Mouse (Mus musculus) adrenal gland, postnatal 4 days (tissue): Measurements from ENCODE around the gene Mrps33. TPM values are rescaled to one million over a fixed set of nuclear protein-coding genes. Genes with fewer than 3 reads are reported as not detected.

Experiments
- DNase-seq, 2 experiments: peaks; one replicate each; pipeline ENCODE4 v3.0.0; 2021 to 2022; ENCODE audit warnings: low spot score in 2 of 2, mixed read lengths in 2 of 2
- long read RNA-seq, 2 experiments: library from polyadenylated mRNA; stranded (forward); transcript quantifications; one replicate each; pipeline ENCODE4 v2.0.0; 2021
- total RNA-seq, 2 experiments: library from RNA; stranded (reverse); gene quantifications; 2 replicates each; pipeline ENCODE4 v1.2.3; 2021

The Mrps33 gene
- total RNA-seq = 10 to 100 TPM; 79.3 to 84.0 TPM
- long read RNA-seq, experiment 1, transcript Mrps33-201 (3 exons, 1,107 nt) = major isoform, 140 of 152 reads
- long read RNA-seq, experiment 1, transcript Mrps33-202 (3 exons, 500 nt) = minor isoform, 7 of 152 reads
- long read RNA-seq, experiment 1, partial matches to known transcripts = 2 of 152 reads
- long read RNA-seq, experiment 1, other reads (novel, unspliced or antisense) = 3 of 152 reads
- long read RNA-seq, experiment 2, transcript Mrps33-201 (3 exons, 1,107 nt) = major isoform, 105 of 119 reads
- long read RNA-seq, experiment 2, partial matches to known transcripts = 5 of 119 reads
- long read RNA-seq, experiment 2, other reads (novel, unspliced or antisense) = 5 of 119 reads

- peak; percentile 97 to 98 for DNase-seq
Observed at GRCm38 (mm10) chr6:39810612-39811116, at the start of gene Mrps33. Mrps33 (minus strand) TSS chr6:39810988.

GRCm38 (mm10) chr6:39849667-39850066, 38.9 kb upstream of the Mrps33 start:
- DNase-seq = no peak

- no peak for DNase-seq
Observed at GRCm38 (mm10) chr6:39848766-39849165, 38.0 kb upstream of the Mrps33 start.

GRCm38 (mm10) chr6:39847538-39847937, 36.8 kb upstream of the Mrps33 start:
- DNase-seq = no peak

GRCm38 (mm10) chr6:39843698-39844342, 33.0 kb upstream of the Mrps33 start:
- DNase-seq = no peak

- no peak for DNase-seq
Observed at GRCm38 (mm10) chr6:39828736-39829135, 17.9 kb upstream of the Mrps33 start.

- no peak for DNase-seq
Observed at GRCm38 (mm10) chr6:39821241-39821640, 10.5 kb upstream of the Mrps33 start.

- no peak for DNase-seq
Observed at GRCm38 (mm10) chr6:39818922-39819321, 8.1 kb upstream of the Mrps33 start.

- DNase-seq = no peak
Observed at GRCm38 (mm10) chr6:39808511-39808910, 2.3 kb downstream of the Mrps33 start.

- DNase-seq = no peak
Observed at GRCm38 (mm10) chr6:39807050-39807560, 3.7 kb downstream of the Mrps33 start.

GRCm38 (mm10) chr6:39806336-39806735, 4.5 kb downstream of the Mrps33 start:
- no peak for DNase-seq

- no peak for DNase-seq
Observed at GRCm38 (mm10) chr6:39805916-39806315, 4.9 kb downstream of the Mrps33 start.

- no peak for DNase-seq
Observed at GRCm38 (mm10) chr6:39800977-39801376, 9.8 kb downstream of the Mrps33 start.

- no peak for DNase-seq
Observed at GRCm38 (mm10) chr6:39797076-39797475, 13.7 kb downstream of the Mrps33 start.

GRCm38 (mm10) chr6:39796150-39796549, 14.6 kb downstream of the Mrps33 start:
- no peak for DNase-seq

- DNase-seq = no peak
Observed at GRCm38 (mm10) chr6:39791806-39792205, 19.0 kb downstream of the Mrps33 start.

- no peak for DNase-seq
Observed at GRCm38 (mm10) chr6:39788408-39788807, 22.4 kb downstream of the Mrps33 start.

GRCm38 (mm10) chr6:39787783-39788182, 23.0 kb downstream of the Mrps33 start:
- no peak for DNase-seq

GRCm38 (mm10) chr6:39785944-39786343, 24.8 kb downstream of the Mrps33 start:
- DNase-seq = no peak

- DNase-seq = no peak
Observed at GRCm38 (mm10) chr6:39783521-39783920, 27.3 kb downstream of the Mrps33 start.

GRCm38 (mm10) chr6:39782618-39783017, 28.2 kb downstream of the Mrps33 start:
- DNase-seq = no peak
